Mouse (Mus musculus): ENCODE measurements around the gene Man1a. TPM values are rescaled to one million over a fixed set of nuclear protein-coding genes. Genes with fewer than 3 reads are reported as not detected.

The Man1a gene
- total and polyA plus RNA-seq, 2 experiments from 2014 or later = 3.3 to 17.6 TPM

DNA sequence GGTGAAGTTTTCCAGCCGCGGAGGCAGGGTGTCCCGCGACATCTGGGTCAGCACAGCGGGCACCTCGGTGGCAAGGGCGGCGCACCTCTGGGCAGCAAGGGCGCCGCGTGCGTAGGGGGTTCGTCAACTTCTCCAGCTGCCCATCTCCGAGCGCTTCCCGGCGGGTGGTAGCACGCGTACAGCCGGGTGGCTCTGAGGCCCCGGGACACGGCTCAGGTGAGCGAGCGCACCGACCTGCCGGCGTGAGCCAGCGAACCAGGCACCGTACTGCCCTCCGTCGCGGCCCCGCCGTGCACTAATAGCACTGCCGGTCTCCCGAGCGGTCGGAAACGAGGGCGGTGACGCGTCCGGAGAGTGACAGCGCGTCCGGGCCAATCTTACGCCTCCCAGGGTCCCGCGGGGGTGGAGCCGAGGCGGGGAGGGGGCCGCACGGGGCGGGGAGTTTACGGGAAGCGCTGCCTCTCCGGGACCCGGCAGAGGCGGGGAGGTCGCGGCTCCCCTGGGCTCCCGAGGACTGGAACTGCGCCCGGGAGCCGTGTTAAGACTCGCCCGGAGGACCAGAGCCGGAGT, 883 bp downstream of the Man1a start:
- WGBS = under 1% methylated on average over 68 of the region's 68 CpGs

DNA sequence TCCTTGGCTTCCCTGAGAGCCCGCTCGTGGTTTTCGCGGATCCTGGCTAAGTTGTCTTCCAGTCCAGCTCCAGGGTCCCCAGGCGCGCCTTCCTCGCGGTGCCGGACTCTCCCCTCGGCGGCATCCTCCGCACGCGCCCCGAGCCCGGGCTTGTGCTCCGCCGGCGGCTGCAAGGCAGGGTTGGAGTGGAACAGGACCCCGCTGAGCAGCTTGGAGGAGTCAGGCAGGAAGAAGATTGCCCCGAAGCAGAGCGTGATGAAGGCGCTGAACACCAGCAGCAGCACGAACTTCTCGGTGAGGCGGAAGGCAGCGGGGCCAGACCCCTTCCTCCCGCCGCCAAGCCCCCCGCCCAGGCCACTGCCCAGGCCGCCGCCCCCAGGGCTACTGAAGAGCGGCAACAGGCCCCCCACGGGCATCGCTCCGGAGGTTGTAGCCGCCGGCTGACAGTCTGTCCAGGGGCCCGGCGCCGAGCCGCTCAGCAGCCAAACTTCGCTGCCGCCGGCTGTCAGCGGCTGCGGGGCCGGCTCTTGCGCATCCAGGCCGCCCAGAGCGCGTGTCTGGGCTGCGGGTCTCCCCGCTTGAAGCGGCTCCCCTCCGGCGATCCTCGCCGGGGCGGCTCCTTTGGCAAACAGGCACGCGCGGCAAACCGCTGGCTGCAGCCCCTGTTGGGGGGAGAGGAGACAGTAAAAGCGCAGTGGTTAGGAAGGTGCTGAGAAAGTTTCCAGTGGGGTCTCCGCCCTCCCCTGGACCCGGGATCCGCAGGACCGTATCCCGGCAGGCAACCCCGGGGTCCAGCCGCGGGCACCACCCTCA, 1.6 kb downstream of the Man1a start:
- Histone ChIP-seq H3K36me3 (replicated peaks; ENCODE audit: control insufficient read depth, insufficient read depth, low read length) (no peaks in the 10 kb centered on the region), H3K4me3 (ENCODE audit: low read depth, low read length) (peak overlapping the region; percentile 77), H3K4me2 (ENCODE audit: low read depth, low read length) (peak overlapping the region; percentile 96), H3K27me3 (ENCODE audit: control insufficient read depth, insufficient read depth, low read length) (no peaks in the 10 kb centered on the region), H3K9me3 (replicated peaks; ENCODE audit: control insufficient read depth, low read length) (no peaks in the 10 kb centered on the region), H3K27ac (ENCODE audit: low read depth) (peak overlapping the region; percentile 26; the same call in 1 of the 2 replicates), H3K4me1 (ENCODE audit: control insufficient read depth, insufficient read depth) (peaks cover 18% of the 10 kb centered on the region), H3K9ac (replicated peaks; ENCODE audit: low read depth, low read length) (peak overlapping the region; percentile 62)
- ATAC-seq (ENCODE audit: insufficient read depth, low read depth) = peak; percentile 27
- TF ChIP-seq EP300 (IDR thresholded peaks at IDR 0.05; ENCODE audit: low read depth) (no peak), CTCF (IDR thresholded peaks at IDR 0.05; ENCODE audit: low read depth) (no peak)
- DNase-seq (ENCODE audit: low spot score) = peak; percentile 20
- WGBS = 1% methylated on average over 69 of the region's 73 CpGs

More for the DNA sequence above, 883 bp downstream of the Man1a start:
- TF ChIP-seq EP300 (IDR thresholded peaks at IDR 0.05; ENCODE audit: low read depth) (no peak), CTCF (IDR thresholded peaks at IDR 0.05; ENCODE audit: low read depth) (no peak)
- ATAC-seq (ENCODE audit: insufficient read depth, low read depth) (peak; percentile 97), DNase-seq (ENCODE audit: low spot score) (peak; percentile 86)
- no peaks in the 10 kb centered on the region for H3K27me3 ChIP-seq (ENCODE audit: control insufficient read depth, insufficient read depth, low read length)
- H3K27ac ChIP-seq (ENCODE audit: low read depth) = peak overlapping the region; percentile 58
- H3K36me3 ChIP-seq (replicated peaks; ENCODE audit: control insufficient read depth, insufficient read depth, low read length) = no peaks in the 10 kb centered on the region
- H3K9me3 ChIP-seq (replicated peaks; ENCODE audit: control insufficient read depth, low read length) = no peaks in the 10 kb centered on the region
- H3K4me1 ChIP-seq (ENCODE audit: control insufficient read depth, insufficient read depth) = peaks cover 18% of the 10 kb centered on the region
- H3K9ac ChIP-seq (replicated peaks; ENCODE audit: low read depth, low read length) = peak overlapping the region; percentile 62
- peak overlapping the region; percentile 77 for H3K4me3 ChIP-seq (ENCODE audit: low read depth, low read length)
- H3K4me2 ChIP-seq (ENCODE audit: low read depth, low read length) = peak overlapping the region; percentile 96

DNA sequence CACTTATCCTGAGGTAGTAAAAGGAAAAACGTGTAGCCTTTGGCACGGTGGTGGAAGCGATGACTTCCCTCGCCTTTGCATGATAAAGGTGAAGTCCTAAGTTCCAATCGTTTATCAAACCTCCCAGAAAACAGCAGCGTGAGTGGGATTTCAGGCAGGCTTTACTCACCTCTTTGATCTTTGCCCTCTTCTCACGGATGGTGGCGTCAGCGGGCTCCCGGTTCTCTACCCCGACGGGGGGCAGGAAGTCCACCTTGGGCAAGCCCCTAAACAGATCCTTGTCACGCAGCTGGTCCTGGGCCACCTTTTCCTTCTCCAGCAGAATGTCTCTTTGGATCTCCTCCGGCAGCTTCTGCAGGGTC, 2.2 kb downstream of the Man1a start:
- H3K27ac ChIP-seq (ENCODE audit: low read depth) = no peak overlapping the region

DNA sequence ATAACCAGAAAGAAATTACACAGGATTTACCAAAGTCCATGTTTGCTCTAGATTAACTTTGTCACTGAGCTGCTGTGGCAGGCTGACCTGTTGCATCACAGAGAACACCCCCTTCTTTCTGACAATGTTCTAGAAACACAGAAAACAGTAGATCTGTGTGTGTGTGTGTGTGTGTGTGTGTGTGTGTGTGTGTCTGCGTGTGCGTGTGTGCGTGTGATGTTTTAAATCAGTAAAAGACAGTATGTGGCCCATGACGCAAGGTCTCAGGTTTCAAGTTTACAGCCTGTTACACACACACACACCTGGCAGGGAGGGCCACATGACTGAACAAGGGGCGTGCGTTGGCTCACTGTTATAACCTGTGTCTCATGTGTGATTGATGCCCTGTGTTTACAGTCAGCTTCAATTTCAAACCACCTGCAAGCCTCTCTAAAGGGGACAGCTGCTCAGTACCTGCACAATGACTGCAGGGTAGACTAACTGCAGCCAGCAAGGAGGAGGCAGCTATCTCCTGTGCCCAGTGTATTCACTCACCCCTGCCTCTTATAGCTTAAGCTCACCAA, 2.7 kb downstream of the Man1a start:
- DNase-seq (ENCODE audit: low spot score) = no peak
- no peak for ATAC-seq (ENCODE audit: insufficient read depth, low read depth)
- no peak overlapping the region for H3K27ac ChIP-seq (ENCODE audit: low read depth)
- H3K4me2 ChIP-seq (ENCODE audit: low read depth, low read length) = peak overlapping the region; percentile 96
- TF ChIP-seq CTCF (IDR thresholded peaks at IDR 0.05; ENCODE audit: low read depth) (no peak), EP300 (IDR thresholded peaks at IDR 0.05; ENCODE audit: low read depth) (no peak)
- H3K27me3 ChIP-seq (ENCODE audit: control insufficient read depth, insufficient read depth, low read length) = no peaks in the 10 kb centered on the region
- H3K9ac ChIP-seq (replicated peaks; ENCODE audit: low read depth, low read length) = peak overlapping the region; percentile 62; the same call in 1 of the 2 replicates
- peak overlapping the region; percentile 77 for H3K4me3 ChIP-seq (ENCODE audit: low read depth, low read length)
- WGBS = 53% methylated on average over 6 of the region's 6 CpGs
- no peaks in the 10 kb centered on the region for H3K9me3 ChIP-seq (replicated peaks; ENCODE audit: control insufficient read depth, low read length)
- no peaks in the 10 kb centered on the region for H3K36me3 ChIP-seq (replicated peaks; ENCODE audit: control insufficient read depth, insufficient read depth, low read length)
- H3K4me1 ChIP-seq (ENCODE audit: control insufficient read depth, insufficient read depth) = peaks cover 18% of the 10 kb centered on the region

More for the DNA sequence above, 2.2 kb downstream of the Man1a start:
- TF ChIP-seq CTCF (IDR thresholded peaks at IDR 0.05; ENCODE audit: low read depth) = no peak
- no peak for TF ChIP-seq EP300 (IDR thresholded peaks at IDR 0.05; ENCODE audit: low read depth)
- Histone ChIP-seq H3K4me2 (ENCODE audit: low read depth, low read length) (peak overlapping the region; percentile 96), H3K27me3 (ENCODE audit: control insufficient read depth, insufficient read depth, low read length) (no peaks in the 10 kb centered on the region), H3K4me3 (ENCODE audit: low read depth, low read length) (peak overlapping the region; percentile 77), H3K9ac (replicated peaks; ENCODE audit: low read depth, low read length) (peak overlapping the region; percentile 62), H3K9me3 (replicated peaks; ENCODE audit: control insufficient read depth, low read length) (no peaks in the 10 kb centered on the region), H3K36me3 (replicated peaks; ENCODE audit: control insufficient read depth, insufficient read depth, low read length) (no peaks in the 10 kb centered on the region), H3K4me1 (ENCODE audit: control insufficient read depth, insufficient read depth) (peaks cover 18% of the 10 kb centered on the region)
- WGBS = 2% methylated on average over 14 of the region's 14 CpGs
- DNase-seq (ENCODE audit: low spot score) (peak; percentile 6), ATAC-seq (ENCODE audit: insufficient read depth, low read depth) (no peak)

DNA sequence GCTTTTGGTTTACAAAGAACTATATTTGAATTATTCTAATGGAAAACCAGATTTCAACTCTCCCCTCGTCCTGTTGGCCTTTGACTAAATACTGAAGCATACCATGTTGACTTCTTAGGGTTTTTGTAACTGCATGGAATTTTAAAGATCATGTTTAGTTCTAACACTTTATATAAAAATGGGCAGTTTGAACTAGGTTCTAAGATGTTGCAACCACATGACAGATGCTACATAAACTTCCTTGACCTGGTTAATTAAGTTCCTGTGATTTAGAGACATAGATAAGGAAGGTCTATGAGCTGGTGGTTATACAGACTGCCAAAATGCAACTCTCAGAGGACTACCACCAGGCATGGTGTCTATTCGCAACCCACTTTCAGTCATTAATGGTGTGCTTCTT, 4.1 kb downstream of the Man1a start:
- Histone ChIP-seq H3K27ac (ENCODE audit: low read depth) (no peak overlapping the region), H3K9me3 (replicated peaks; ENCODE audit: control insufficient read depth, low read length) (no peaks in the 10 kb centered on the region), H3K36me3 (replicated peaks; ENCODE audit: control insufficient read depth, insufficient read depth, low read length) (no peaks in the 10 kb centered on the region), H3K4me3 (ENCODE audit: low read depth, low read length) (peak overlapping the region; percentile 77), H3K4me1 (ENCODE audit: control insufficient read depth, insufficient read depth) (peaks cover 18% of the 10 kb centered on the region), H3K4me2 (ENCODE audit: low read depth, low read length) (peak overlapping the region; percentile 96), H3K27me3 (ENCODE audit: control insufficient read depth, insufficient read depth, low read length) (no peaks in the 10 kb centered on the region), H3K9ac (replicated peaks; ENCODE audit: low read depth, low read length) (no peak overlapping the region)
- WGBS = 84% methylated on average over 2 of the region's 2 CpGs
- TF ChIP-seq CTCF (IDR thresholded peaks at IDR 0.05; ENCODE audit: low read depth) (no peak), EP300 (IDR thresholded peaks at IDR 0.05; ENCODE audit: low read depth) (no peak)
- DNase-seq (ENCODE audit: low spot score) (no peak), ATAC-seq (ENCODE audit: insufficient read depth, low read depth) (no peak)

Measured in heart, postnatal 0 days (tissue).